Mouse (Mus musculus) 3T3-L1 (cell line): Measurements from ENCODE around the gene Wdr12.
"Not testable (repeated sequence)": the region's sequence is repeated elsewhere in the genome, so short reads cannot be mapped to it uniquely, and the experiment has no call there.

Experiments used
- DNase-seq: peaks from one replicate; pipeline ENCODE4 v3.0.0-alpha.2; 2015; ENCODE audit warnings: low read depth, low spot score

The Wdr12 gene

GRCm38 (mm10) chr1:60098024-60098781 lies at the start of gene Wdr12, which contains the start of gene Carf:
Wdr12 (minus strand) TSS chr1:60098645.
Carf (plus strand) TSS chr1:60098247.
- peak; percentile 98 for DNase-seq

- DNase-seq = no peak
Measured at GRCm38 (mm10) chr1:60137346-60137745, 38.9 kb upstream of the Wdr12 start.

GRCm38 (mm10) chr1:60117721-60118455 lies 19.4 kb upstream of the Wdr12 start:
- no peak for DNase-seq

GRCm38 (mm10) chr1:60104582-60104981 lies 6.1 kb upstream of the Wdr12 start:
- DNase-seq = peak; percentile 33

GRCm38 (mm10) chr1:60098839-60099238 lies 394 bp upstream of the Wdr12 start:
- DNase-seq = peak; percentile 28

GRCm38 (mm10) chr1:60097277-60098023 lies 995 bp downstream of the Wdr12 start:
- peak; percentile 82 for DNase-seq

GRCm38 (mm10) chr1:60096572-60097276 lies 1.7 kb downstream of the Wdr12 start:
- DNase-seq = peak; percentile 47

GRCm38 (mm10) chr1:60076411-60076810 lies 22.0 kb downstream of the Wdr12 start:
- DNase-seq = no peak

- no peak for DNase-seq
Measured at GRCm38 (mm10) chr1:60075590-60075989, 22.9 kb downstream of the Wdr12 start.

- no peak for DNase-seq
Measured at GRCm38 (mm10) chr1:60074935-60075334, 23.5 kb downstream of the Wdr12 start.

- not testable (repeated sequence) for DNase-seq
Measured at GRCm38 (mm10) chr1:60070725-60071124, 27.7 kb downstream of the Wdr12 start.

GRCm38 (mm10) chr1:60056310-60056709 lies 42.1 kb downstream of the Wdr12 start:
- DNase-seq = no peak

GRCm38 (mm10) chr1:60054659-60055058 lies 43.8 kb downstream of the Wdr12 start:
- no peak for DNase-seq

- not testable (repeated sequence) for DNase-seq
Measured at GRCm38 (mm10) chr1:60047481-60047880, 51.0 kb downstream of the Wdr12 start.

- DNase-seq = no peak
Measured at GRCm38 (mm10) chr1:60044595-60044994, 53.9 kb downstream of the Wdr12 start.

GRCm38 (mm10) chr1:60042796-60043469 lies 55.5 kb downstream of the Wdr12 start, which contains the start of gene Ica1l:
Ica1l (minus strand) TSS chr1:60043184.
- DNase-seq = no peak

- no peak for DNase-seq
Measured at GRCm38 (mm10) chr1:60042398-60042795, 56.0 kb downstream of the Wdr12 start.

GRCm38 (mm10) chr1:60035044-60035443 lies 63.4 kb downstream of the Wdr12 start:
- no peak for DNase-seq
